Mouse (Mus musculus): ENCODE results near the gene Dtx1.
A peak's percentile ranks its signal among the peaks of the same experiment; 100 is the strongest.

Dtx1 gene

DNA sequence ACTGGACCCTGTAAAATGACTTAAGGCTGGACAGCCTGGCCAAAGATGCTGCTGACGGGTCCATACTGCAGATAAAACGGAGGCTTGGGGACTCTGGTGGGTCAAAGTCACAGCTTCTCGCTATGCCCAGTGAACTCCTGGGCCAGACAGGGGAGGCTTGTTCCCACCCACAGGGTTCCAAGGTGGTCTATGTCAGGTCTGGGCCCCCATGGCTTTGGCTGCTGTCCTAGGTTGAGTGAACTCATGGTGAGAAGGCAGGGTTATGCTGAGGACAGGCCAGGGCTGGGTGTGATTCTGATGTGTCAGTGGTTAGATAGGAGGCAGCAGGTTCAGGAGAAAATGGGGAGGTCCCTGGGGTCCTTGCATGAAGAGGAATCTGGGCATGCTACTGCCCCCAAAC, 8.1 kb downstream of the Dtx1 start:
- no peak for DNase-seq

DNA sequence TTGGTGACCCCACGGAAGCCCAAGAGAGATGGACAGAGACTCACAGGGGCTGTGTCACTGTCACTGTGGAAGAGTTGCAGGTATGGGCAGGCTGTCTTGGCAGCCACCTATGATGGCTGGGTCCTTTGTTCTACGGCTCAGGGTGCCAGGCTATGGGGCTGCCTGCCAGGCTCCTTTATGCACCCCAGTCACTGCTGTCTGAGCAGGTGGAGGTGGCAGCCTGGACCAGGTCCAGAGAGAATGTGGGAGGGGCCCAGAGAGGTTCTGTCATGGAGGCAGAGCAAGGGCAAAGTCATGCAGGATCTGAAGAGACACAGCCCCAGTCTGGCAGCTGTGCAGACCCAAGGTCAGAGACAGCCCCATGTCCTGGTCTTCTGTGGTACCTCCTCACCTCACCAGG, 8.8 kb downstream of the Dtx1 start:
- DNase-seq, result no peak

GRCm38 (mm10) chr5:120702421-120702820, 9.3 kb downstream of the Dtx1 start:
- no peak for DNase-seq

- DNase-seq, result no peak
These were observed 10.5 kb downstream of the Dtx1 start for GRCm38 (mm10) chr5:120700996-120701790.

- no peak for DNase-seq
These were observed 12.8 kb downstream of the Dtx1 start for GRCm38 (mm10) chr5:120698801-120699391.

- DNase-seq, result no peak
These were observed 13.5 kb downstream of the Dtx1 start for GRCm38 (mm10) chr5:120698181-120698580.

GRCm38 (mm10) chr5:120696865-120697264, 14.9 kb downstream of the Dtx1 start:
- no peak for DNase-seq

- no peak for DNase-seq
These were observed 15.5 kb downstream of the Dtx1 start for GRCm38 (mm10) chr5:120696057-120696743.

DNA sequence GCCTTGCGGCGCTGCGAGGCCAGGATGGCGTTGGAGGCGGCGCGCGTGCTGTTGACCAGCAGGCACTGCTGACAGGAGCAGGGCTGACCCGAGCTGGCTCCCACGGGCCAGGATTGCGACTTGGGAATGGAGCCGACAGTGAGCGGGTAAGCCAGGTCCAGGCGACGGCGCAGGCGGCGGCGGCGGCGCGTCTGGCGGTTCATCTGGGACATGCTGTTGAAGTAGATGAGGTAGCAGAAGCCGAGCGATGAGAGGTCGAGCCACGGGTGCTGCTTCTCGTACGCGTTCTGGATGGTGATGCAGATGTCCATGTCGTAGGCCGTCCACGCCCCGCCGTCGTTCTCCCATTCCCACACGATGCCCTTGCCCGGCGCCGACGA, 17.0 kb downstream of the Dtx1 start:
- DNase-seq, result no peak

- DNase-seq, result no peak
These were observed 17.6 kb downstream of the Dtx1 start for GRCm38 (mm10) chr5:120693931-120694694.

DNA sequence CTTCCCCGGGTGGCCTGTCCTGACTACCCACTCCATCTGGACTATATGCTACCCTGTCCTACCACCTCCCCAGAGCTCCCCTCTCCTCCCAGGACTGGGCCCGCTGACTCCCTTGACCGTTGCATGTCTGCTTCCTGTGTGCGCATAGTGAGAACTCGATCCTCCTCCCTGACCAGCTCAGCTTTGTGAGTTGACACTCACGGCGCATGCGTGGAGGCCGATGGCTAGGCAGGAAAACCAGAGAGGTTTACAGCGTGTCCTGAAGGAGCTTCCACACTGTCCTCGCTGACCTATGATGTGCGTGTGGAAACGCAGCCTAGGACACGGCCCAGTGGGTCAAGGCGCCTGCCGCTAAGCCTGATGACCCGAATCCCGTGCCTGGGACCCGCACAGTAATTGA, 19.7 kb downstream of the Dtx1 start:
- no peak for DNase-seq

DNA sequence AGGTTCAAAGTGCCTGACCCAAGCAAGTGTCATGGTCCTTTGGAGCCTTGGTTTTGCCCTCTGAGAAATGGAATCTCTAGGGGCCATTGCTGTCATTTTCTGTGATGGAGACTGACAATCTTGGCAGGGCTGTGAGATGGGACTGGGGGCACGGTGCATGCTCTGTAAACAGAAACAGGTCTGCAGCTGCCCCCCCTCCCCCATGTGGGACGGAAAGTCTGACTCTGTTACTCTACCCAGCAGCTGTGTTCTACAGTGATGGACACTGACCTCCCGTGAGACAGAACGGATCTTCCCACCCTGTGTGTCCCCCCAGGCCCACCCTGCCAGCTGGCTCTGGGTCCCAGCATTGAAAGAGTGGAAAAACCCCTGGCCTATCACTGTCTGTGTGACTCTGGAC, 21.3 kb downstream of the Dtx1 start:
- no peak for DNase-seq

- DNase-seq, result peak; percentile 29 to 34
These were observed 23.3 kb downstream of the Dtx1 start for GRCm38 (mm10) chr5:120688434-120688833.

DNA sequence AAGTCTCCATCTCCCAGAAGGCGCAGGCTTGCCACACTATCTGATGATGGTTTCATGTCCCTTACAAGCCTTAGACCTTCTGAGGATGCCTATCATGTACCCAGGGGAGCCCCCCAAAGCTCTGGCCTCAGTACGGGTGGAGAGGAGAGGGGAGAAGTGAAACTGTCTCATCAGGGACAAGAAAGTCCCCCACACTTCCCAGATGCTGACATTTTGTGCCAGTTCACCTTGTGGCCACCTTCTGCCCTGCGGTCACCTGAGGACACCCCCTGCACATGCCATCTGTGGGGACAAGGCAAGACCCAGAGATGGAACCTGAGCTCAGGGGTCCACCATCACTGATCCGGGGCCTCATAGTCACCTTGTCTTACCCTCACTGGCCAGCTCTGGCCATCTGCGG, 23.8 kb downstream of the Dtx1 start:
- no peak for DNase-seq

DNA sequence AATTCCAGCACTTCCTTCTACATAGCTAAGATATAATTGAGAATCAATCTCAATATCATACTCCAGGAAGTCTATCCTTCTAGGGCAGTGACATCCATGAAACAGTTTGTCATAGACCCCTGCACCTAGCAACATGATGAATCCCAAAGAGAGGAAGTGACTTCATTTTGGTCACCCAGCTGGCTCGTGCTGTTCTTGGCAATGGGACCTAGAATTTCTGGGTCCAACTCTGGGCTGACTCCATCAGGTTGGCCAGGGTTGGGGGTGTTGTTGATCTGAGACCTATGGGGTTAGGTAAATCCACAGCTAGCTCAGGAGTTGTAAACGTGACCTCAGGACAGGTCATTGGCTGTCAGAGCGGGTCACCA, 24.3 kb downstream of the Dtx1 start:
- DNase-seq, result no peak

- DNase-seq, result no peak
These were observed 24.8 kb downstream of the Dtx1 start for GRCm38 (mm10) chr5:120686749-120687483.

DNA sequence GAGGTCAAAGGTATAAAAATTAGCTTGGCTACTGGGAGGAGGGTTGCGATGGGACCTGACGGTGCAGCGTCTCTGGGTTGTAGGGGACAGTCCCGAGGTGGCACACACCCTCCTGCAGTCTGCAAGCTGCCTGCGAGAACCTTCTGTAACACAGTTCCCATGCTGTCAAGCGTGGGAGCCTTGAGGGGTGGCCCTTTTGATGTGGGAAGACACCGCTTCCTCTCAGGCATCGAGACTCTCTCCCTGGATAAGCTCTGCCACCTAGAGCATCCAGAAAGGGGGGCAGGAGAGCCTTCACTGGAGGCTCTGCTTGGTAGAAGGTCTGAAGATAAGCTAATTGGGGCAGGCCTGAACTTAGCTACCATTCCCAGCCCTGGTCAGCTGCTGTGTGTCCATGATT, 26.0 kb downstream of the Dtx1 start:
- DNase-seq, result no peak

GRCm38 (mm10) chr5:120682982-120683771, 28.6 kb downstream of the Dtx1 start:
- no peak for DNase-seq

DNA sequence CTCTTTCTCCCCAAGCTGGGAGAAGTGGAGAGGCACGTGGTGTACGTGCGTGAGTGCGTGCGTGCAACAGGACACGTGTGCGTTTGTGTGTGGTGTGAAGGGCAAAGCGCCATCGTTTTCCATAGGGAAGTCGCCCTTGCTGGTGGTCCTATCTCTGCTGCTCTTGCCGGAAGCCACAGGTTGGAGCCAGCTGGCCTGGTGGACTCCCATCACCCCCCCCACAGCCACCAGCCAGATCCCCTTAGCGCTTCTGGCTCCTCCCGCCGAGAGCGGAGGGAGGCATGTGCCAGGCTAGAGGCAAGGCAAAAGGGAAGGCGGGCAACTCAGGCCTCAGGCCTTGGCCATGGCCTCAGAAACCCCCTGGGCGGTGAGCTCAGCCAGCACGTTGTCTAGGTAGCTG, 30.8 kb downstream of the Dtx1 start:
- DNase-seq, result no peak

- DNase-seq, result peak; percentile 50 to 60
These were observed 31.8 kb downstream of the Dtx1 start for GRCm38 (mm10) chr5:120679676-120680555.

DNA sequence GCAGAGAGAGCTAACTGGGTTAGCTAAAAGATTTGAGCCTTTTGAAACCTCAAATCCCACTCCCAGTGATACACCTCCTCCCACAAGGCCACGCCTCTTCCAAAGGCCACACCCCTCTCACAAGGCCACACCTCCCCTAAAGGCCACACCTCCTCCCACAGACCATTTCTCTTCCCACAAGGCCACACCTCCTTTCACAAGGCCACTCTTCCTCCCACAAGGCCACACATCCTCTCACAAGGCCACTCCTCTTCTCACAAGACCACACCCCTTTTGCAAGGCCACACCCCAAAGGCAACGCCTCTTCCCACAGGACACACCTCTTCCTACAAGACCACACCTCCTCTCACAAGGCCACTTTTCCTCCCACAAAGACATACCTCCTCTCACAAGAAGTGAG, 34.2 kb downstream of the Dtx1 start:
- no peak for DNase-seq
